Mouse (Mus musculus): Measurements from ENCODE around the gene Nrl.

The Nrl gene

DNA sequence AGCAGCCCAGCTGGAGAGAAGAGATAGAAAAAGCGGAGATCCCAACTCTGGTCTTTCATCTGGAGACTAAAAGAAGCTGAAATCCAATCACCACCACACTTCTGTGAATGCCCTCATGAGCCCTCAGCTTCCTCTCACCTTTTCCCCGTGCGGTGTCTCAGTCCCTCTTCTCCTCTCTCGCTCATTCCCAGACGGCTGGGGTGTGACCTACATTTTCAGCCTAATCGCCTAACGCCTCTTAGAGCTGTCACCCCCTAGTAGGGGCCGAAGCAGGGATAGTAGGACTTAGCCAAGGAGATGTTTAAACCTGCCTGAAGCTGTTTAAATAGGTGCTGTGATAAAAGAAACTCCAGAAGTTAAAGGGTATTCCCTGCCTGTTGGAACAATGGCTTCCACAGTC is at the start of gene Nrl:
Gene Nrl, minus strand, starts transcription at position 197 of the 400 bp plus-strand sequence.
- no peak for DNase-seq

DNA sequence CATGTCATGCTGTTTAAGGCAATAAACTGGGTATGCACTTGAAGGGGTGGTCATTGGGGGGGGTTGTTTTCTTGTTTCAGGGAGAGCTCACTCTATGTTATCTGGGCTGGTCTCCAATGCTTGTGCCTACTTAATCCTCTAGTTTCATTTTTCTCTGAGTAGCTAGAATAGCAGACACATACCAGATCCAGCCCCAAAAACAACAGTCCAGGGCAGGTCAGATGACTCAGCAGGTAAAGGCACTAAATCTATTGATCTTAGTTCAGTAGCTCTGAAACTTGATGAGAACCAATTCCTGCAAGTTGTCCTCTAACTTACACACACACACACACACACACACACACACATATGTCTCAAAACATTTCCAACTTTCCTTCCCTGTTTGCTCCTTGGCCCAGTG is 47.0 kb upstream of the Nrl start:
- DNase-seq: no peak

DNA sequence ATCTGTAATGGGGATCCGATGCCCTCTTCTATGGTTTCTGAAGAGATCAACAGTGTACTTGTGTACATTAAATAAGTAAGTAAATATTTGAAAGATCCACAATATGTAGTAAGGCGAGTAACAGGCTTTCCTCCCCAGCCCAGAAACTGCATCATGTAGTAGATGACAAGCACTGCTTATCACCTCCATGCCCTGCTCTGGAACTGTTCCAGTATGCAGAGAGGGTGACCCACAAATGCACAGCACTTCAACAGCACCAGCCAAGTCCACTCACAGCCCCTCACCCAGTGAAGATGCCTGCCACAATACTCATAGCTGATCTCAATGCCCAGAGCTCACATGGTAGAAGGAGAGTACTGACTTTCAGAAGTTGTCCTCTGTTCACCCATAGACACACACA is 45.8 kb upstream of the Nrl start:
- no peak for DNase-seq

DNA sequence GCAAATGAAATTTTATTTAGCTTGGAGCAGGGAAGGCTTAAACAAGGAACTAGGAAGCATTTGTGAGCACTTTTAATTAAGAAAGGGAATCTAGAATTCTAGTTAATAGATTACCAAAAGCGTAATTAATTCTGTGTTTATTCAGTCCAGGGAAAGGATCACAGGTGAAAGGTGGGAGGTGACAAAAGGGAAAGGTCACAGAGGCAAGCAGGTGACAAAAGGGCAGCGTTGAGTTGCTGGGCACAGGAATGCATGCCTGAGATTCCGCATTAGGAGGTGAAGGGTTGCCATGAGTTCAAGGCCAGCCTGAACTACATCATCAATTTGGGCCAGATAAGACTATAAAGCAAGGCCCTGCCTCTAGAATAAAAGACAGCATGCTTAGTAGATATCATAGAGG is 42.7 kb upstream of the Nrl start:
- DNase-seq: no peak

DNA sequence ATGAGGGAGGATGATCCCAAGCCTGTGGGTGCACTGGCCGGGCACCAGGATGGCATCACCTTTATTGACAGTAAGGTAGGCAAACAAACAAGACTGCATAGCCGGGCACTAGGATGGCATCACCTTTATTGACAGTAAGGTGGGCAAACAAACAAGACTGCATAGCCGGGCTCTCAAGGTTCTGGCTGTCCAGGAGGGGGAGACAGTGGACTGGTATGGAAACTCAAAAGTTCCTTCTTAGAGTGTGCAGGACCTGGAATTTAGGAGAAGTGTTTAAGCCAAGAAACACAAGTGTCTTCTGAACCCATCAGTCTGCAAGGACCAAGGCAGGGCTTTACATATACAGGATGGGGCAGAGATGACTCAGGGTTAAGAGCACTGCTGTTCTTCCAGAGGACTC is 41.0 kb upstream of the Nrl start:
- DNase-seq: no peak

DNA sequence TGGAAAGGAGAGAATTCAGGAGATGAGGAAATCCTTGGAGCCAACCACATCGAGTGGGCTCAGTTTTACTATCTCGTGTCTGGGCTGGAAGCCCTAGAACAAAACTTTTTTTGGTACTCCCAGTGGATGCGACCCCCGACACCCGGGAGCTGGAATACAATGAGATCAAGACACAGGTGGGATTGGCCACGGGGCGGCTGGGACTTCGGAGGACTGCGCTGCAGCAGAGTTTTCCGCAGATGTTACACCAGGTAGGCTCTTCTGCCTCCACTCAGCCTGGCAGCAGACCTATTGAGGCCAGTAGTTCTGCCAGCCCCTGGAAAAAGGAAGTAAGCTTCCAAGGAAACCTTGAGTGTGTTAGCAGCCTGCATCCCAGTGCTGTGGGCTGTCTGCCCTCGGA is 38.5 kb upstream of the Nrl start:
- no peak for DNase-seq

DNA sequence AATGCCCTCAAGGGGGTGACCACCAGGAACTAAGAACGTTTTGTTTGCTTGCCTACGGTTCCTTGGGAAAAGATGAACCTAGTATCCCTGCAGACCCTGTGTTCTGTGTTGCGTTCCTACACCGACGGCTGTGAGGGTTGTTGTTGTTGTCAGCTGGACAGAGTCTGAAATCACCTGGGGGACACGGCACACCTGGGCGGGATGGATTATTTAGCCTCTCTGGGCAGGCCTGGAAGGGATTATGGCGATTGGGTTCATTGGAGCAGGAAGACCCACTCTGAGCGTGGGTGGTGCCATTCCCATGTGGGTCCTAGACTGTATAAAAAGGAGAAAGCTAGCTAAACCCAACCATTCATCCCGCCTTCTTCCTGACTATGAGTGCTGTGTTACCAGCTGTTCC is 37.1 kb upstream of the Nrl start:
- DNase-seq: no peak

DNA sequence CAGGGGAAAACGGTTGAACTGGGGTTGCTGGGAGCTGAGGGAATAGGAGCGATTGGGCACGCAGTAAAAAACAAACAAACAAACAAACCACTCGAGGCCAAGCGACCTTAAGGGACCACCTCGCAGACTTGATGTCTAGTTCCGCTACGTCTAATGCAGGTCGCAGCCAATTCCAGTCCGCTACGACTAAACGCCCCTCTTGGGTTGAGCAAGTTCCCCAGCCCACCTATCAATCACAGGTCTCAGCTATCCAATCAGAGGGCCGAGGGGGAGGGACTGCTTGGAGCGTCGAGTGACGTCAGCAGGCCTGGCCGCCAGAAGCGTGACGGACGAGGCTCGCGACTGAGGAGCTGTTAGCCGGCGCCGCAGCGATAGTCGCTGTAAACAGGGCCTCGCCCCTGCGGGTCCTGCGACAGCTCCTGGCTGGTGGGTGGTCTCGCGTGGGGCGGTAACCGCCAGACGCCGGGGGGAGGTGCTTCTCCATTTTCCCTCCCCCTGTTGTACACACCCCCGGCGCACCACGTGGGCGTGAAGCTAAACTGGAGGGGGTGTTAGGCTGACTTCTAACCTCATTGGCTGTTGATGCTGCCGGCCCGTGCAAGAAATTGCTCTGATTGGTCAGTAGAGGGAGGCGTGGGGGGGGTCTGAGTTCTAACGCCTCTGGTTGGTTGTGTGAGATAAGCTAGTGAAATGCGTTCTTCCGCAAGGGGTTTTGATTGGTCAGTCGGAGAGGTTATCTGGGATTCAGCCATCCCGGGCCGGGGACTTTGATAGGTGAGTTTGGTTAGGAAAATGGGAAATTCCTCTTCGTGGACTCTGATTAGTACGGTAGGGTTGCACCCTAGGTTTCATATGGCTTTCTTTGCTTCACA is 35.7 kb upstream of the Nrl start, which contains the start of gene A730061H03Rik:
Gene A730061H03Rik, minus strand, starts transcription at position 205 of the 872 bp plus-strand sequence.
- DNase-seq: peak; percentile 95

DNA sequence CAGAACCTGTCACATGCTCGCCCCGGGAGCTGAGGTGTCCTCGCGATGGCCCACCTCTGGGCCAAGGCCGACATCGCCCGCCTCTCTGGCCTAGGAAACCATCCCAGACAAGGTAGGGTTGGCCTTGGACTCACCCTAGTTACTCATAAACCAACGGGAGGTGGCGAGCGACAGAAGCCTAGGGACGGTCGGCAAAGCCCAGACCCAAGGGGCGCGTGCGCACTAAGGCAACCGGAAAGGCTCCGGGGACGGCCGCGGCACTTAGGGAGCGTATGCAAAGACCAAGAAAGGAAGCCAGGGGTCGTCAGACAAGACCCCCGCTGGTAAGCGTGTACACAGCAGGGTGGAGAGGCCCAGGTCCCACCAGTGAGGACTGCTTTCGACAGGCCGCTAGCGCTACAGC is 35.0 kb upstream of the Nrl start, which contains the start of gene Dcaf11:
Gene Dcaf11, plus strand, starts transcription at position 208 of the 403 bp plus-strand sequence.
- peak; percentile 90 for DNase-seq

DNA sequence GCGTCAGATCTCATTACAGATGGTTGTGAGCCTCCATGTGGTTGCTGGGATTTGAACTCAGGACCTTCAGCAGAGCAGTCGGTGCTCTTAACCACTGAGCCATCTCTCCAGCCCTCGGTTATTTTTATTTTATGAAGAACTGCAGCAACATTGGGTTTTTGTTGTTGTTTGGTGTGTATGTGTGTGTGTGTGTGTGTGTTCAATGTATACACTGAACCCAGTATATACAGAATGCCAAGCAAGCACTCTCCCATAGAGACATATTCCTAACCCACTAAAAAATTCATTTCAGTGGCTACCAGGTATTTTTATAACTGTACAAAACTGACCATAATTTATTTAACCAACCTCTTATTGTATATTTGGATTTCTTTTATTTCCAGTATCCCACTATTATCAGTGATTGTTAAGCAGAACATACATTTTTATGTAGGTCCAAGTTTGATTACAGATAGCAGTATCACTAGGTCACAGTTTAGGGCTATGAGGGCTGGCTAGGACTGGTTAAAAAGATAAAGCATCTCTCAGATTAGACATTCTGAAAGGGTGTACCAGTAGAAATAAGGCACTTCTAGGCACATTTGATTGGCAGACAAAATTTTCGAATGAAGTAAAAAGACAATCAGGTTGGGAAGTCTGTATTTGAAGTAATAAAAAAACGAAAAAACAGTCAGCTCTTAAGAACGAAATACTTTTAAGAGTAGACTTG is 34.1 kb upstream of the Nrl start:
- no peak for DNase-seq

DNA sequence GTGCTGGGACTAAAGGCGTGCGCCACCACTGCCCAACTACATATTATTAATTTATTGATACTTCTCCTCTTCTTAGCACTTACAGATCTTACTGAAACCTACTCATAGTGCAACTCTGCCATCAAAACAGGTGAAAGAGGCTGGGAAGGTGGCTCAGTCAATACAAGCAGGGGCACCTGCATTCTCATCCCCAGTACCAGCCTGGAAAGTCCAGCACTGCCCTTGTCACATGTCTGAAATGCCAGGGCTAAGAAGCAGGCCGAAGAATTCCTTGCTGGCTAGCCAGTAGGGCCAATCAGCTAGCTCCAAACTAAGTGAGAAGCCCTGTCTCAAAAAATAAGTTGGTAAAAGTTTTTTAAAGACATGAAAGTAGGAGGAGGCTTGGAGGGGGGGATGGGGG is 32.8 kb upstream of the Nrl start:
- DNase-seq: no peak

DNA sequence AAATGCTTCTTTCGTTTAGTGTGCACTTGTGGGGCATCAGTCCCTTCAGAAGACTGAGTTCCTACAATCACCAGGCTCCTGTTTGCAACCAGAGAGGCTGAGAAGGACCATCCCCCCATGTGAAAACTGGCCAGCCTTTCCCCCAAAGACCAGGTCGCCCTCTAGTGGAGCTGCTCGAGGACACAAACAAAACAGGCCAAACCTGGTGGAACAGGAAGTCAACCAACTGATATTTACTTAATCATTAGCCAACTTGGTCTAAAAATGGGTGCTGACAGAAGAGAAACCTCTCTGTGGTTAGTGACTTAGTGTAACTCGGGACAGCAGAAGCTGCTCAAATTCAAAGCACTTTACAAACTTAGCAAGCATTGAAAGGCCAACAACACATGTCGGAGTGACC is 32.2 kb upstream of the Nrl start:
- peak; percentile 73 for DNase-seq

DNA sequence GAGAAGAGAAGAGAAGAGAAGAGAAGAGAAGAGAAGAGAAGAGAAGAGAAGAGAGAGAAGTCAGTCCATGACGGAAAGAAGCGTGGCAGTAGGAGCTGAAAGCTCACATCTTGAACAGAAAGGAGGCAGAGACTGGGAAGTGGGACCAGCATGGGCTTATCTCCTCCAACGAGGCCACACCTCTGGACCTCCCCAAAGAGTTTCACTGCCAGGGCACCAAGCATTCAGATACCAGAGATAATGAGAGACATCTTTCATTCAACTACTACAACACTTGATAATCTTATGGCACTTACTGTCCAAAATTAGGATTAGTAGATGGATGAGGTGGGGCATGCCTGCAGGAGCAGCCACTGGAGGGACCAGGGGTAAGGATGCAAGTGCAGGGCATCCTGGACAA is 31.0 kb upstream of the Nrl start:
- no peak for DNase-seq

DNA sequence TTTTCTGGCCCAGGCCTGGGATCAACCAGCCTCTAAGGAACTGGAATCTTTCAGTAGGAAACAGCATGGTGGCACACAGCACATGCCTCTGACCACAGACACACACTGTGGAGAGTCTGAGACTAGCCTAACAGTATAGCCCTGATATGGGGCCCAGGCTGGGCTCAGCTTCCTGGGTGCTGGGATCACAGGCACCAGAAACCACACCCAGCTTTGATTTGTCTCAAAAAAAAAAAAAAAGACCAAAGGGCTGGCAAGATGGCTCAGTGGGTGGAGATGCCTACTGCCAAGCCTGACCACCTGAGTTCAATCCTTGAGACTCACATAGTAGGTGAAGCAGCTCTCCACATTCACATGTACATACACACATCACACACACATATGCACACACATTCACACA is 29.9 kb upstream of the Nrl start:
- no peak for DNase-seq

DNA sequence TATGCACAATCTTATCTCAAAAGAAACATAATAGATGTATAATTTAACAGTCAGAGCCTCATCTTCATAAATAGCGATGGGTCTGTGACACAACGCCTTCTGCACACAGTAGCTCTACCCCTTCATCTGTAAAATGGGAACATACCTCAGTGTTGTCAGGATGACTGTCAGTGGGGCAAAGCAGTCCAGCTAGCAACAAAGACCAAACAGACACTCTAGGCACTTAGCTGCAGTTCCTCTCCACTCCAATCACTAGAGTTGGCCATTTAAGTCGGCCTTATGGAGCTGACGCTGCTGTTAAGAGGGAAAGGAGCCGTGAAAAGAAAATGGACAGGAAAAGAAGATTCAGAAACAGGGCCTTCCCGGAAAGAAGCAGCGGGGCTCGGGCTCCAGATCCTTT is 27.0 kb upstream of the Nrl start:
- DNase-seq: no peak

DNA sequence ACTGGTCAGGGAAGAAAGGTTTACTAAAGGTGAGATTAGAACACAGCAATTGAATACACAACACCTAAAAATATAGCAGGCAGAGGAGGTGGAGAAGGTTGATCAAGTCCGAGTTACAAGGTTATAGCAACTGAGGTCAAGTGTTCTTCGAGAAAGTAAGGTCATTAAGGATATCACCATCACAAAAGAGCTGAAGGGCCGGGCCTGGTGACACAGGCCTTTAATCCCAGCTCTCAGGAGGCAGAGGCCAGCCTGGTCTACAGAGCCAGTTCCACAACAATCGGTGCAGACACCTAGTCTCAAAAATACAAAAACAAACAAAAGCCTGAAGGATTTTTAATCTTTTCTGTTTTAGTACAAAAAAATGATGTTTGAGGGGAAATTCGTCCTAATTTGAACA is 26.6 kb upstream of the Nrl start:
- DNase-seq: no peak

DNA sequence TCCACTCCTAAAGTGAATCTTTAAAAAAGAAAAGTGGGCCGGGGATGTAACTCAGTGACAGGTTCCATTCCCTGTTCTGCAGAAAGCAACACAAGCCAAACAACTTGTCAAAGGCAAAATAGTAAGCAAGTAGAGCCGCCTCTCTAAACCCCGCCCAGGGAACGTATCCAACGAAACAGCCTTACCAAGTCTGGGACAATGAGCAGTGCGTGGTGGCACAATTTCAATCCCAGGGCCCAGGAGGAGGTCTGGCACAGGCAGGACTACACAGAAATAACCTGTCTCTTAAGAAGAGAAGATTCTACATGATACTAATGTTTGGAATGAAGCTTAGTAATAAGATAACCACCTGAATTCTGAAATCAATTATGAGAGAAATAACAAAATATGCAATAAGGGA is 25.4 kb upstream of the Nrl start:
- DNase-seq: no peak

DNA sequence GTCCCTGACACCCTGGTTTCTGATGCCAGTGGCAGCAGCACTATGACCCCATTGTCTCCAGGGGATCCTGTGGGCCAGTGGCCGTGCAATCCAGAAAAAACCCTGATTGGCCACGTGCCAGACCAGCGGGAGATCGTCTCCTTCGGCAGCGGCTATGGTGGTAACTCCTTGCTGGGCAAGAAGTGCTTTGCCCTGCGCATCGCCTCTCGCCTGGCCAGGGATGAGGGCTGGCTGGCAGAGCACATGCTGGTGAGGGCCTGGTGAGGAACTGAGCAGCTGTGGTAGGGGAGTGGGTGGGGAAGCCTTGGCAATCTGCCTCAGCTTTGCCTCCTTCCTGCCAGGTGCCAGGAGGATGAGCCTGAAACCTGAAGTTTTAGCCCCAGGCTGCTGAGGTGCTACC is 19.6 kb upstream of the Nrl start:
- DNase-seq: peak; percentile 25

DNA sequence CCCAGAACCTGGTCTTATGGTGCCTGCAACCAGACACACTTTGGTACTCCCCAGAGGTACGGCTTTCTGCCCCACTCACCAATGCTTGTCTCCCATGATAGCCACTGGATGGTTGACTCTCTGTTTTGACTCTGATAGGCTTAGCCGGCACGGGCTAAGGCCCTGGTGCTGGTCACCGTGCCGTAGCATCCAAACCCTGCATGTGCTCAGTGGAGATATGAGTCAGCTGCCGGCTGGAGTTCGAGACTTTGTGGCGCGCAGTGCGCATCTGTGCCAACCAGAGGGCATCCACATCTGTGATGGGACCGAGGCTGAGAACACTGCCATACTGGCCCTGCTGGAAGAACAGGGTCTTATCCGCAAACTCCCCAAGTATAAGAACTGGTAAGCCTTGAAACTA is 17.5 kb upstream of the Nrl start:
- DNase-seq: no peak

DNA sequence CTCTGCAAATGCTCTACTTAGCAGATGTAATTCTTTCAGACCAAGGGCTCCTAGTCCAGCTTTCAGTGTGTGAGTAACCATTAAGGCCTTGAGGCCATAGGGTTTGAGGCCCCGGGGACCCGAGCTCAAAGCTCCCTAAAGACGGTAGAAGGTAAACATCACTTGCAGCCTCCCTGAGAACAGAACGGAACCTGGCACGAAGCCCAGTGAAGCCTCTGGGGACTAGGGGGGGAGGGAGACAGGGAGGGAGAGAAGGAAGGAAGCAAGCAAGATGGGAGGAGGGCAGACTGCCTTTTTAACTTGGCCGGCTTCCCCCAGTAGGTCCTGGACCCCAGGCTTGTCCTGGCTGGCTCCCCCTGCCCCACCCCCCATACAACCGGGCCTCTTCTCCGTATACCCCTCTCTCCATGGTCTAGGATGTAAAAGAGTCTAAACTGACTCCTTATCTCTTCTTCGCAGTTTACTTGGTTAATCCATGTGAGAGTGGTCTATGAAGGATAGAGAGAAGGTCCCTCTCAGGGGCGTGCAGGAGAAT is 16.1 kb upstream of the Nrl start:
- DNase-seq: peak; percentile 83

DNA sequence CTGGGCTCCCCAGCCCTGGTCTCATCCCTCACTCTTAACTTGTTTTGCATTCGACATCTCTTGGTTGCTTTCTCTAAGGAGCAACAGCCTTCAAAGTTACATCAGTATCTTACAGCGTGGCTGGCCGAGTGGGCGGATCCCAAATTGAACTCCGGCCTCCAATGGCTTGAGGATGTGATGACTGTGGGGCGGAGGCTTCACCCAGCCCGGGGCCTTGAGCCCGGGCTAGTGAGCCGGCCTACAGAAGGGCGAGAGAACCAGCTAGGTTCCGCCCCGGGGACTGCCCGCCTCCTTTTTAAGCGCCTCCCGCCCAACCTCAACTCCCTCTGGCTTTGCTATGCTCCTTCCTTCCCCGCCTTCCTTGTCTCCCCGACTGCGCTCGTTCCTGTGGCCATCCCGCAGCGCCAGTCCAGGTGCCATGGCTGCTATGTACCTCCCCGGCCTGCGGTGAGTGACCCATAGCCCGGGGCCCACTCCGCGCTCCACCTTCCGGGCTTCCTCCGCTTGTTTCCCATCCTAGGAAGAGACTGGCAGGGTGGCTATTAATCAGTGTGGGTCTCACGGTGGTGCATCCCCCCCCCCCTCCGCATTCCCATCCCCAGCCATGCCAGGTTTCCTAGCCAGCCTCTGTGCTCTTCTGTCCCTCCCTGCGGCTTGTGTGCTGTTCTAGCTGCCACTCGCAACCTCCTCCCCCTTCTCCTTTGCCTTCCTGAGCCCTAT is 15.4 kb upstream of the Nrl start, which contains the start of gene Pck2:
Gene Pck2, plus strand, starts transcription at position 200 of the 720 bp plus-strand sequence.
- peak; percentile 69 for DNase-seq

DNA sequence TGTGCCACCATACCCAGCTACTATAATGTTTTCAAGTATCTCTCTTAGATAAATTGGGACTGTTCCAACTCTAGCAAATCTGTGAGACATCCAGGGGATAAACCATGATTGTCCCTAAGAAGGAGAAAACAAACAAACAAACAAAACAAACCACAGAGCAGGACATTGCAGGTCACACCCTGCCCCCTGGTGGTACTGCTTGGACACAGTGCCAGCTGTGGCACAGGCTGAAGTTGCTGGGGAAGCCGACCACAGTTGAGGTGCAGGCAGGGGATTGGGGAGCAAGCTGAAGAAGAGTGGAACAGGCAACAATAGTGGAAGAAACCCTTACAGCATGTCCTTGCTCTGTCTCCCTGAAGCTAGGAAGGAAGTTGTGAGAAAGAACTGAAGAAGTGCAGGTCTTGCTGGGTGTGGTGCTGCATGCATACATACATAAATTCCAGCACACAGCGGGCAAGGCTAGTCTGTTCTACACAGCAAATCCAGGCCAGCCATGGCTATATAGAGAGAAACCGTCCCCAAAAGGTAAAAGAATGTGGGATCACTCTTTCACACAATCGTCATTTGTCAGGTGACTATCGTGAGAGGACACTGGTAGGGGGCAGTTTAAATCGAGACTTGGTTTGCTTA is 11.4 kb upstream of the Nrl start:
- DNase-seq: peak; percentile 50

DNA sequence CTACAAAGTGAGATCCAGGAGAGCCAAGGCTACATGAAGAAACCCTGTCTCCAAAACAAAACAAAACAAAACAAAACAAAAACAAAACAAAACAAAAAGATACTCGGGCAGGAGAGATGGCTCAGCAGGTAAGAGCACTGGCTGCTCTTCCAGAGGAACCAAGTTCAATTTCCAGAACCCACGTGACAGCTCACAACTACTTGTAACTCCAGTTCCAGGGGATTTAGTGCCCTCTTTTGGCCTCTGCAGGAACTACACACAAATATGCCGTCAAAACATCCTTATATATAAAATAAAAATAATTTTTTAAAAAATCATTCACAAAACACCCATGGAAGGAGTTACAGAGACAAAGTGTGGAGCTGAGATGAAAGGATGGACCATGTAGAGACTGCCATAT is 3.2 kb upstream of the Nrl start:
- no peak for DNase-seq
